Mouse (Mus musculus): Measurements from ENCODE around the gene Hist1h4a. TPM values are rescaled to one million over a fixed set of nuclear protein-coding genes. Genes with fewer than 3 reads are reported as not detected.

The Hist1h4a gene
- total RNA-seq, 2 experiments from 2014 or later: 15.4 to 211 TPM

GRCm38 (mm10) chr13:23760240-23760971, 624 bp downstream of the Hist1h4a start:
- ATAC-seq (replicated peaks; ENCODE audit: low FRiP score, poor library complexity, severe bottlenecking): no peak

GRCm38 (mm10) chr13:23759916-23760239, 1.2 kb downstream of the Hist1h4a start:
- ATAC-seq (replicated peaks; ENCODE audit: low FRiP score, poor library complexity, severe bottlenecking): no peak

DNA sequence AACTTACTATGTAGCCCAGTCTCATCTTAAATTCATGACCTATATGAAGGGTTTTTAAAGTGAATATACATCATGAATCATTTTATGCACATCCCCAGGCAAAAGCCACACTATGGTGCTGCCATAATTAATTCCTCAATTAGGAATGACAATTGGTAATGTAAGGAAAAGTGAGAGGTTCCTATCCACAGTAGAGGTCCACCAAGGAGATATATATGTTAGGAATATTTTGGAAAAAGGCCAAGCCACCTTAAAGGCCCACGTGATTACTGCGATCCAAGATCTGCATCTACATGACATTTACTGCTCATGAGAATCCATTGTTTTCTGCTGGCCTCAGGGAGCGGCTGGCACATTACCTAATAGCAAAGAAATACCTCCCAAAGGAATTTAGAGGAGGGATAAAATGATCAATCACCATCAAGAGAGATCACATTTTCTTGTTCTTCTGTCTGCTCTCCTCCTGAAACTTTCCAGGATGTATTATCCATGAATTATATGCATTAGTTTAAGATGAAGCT, 1.7 kb downstream of the Hist1h4a start:
- no peak for ATAC-seq (replicated peaks; ENCODE audit: low FRiP score, poor library complexity, severe bottlenecking)

GRCm38 (mm10) chr13:23757921-23758320, 3.1 kb downstream of the Hist1h4a start:
- no peak for ATAC-seq (replicated peaks; ENCODE audit: low FRiP score, poor library complexity, severe bottlenecking)

DNA sequence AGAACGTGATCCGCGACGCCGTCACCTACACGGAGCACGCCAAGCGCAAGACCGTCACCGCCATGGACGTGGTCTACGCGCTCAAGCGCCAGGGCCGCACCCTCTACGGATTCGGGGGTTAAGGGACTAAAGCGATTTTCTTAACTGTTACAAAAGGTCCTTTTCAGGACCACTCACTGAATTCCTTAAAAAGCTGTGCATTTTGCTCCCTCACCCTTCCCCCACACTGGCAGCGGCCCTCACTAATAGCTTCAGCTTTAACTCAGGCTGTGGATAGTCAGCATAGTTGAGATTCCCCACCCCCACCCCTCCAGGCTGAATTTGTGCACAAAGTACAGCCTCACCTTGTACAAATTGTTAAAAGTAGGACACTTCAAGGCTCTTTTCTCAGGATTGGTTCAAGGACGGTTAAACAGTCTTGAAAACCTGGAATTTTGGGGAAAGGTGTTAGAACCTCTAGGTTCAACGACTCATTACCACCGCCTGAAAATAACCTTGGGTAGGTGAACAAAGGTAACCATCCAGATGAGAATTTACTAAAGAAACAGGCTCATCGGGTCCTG, 3.7 kb downstream of the Hist1h4a start:
- ATAC-seq (replicated peaks; ENCODE audit: low FRiP score, poor library complexity, severe bottlenecking): peak; percentile 32

GRCm38 (mm10) chr13:23756790-23757189, 4.2 kb downstream of the Hist1h4a start, which contains the start of gene Hist1h4b:
TSS of gene Hist1h4b (plus strand) at chr13:23757013.
- peak; percentile 61 for ATAC-seq (replicated peaks; ENCODE audit: low FRiP score, poor library complexity, severe bottlenecking)

GRCm38 (mm10) chr13:23755000-23755399, 6.0 kb downstream of the Hist1h4a start:
- ATAC-seq (replicated peaks; ENCODE audit: low FRiP score, poor library complexity, severe bottlenecking): no peak

GRCm38 (mm10) chr13:23753314-23754078, 7.5 kb downstream of the Hist1h4a start:
- no peak for ATAC-seq (replicated peaks; ENCODE audit: low FRiP score, poor library complexity, severe bottlenecking)

DNA sequence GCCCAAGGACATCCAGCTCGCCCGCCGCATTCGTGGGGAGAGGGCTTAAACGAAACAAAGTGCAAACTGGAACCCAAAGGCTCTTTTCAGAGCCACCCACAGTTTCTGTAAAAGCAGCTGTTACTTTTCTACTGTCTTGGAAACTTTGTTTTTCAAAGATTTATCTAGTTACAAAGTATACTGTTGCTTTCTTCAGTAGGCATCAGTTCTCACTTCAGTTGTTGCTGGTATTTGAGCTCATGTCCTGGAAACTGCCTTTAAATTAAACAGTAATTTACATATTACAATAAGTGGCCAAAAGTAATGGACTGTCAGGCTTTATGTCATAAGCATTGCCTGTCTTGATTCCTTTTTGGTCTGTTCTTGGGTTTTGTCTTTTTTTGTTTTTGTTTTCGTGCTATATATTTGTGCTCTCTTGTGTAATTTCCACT, 8.3 kb downstream of the Hist1h4a start:
- ATAC-seq (replicated peaks; ENCODE audit: low FRiP score, poor library complexity, severe bottlenecking): no peak

DNA sequence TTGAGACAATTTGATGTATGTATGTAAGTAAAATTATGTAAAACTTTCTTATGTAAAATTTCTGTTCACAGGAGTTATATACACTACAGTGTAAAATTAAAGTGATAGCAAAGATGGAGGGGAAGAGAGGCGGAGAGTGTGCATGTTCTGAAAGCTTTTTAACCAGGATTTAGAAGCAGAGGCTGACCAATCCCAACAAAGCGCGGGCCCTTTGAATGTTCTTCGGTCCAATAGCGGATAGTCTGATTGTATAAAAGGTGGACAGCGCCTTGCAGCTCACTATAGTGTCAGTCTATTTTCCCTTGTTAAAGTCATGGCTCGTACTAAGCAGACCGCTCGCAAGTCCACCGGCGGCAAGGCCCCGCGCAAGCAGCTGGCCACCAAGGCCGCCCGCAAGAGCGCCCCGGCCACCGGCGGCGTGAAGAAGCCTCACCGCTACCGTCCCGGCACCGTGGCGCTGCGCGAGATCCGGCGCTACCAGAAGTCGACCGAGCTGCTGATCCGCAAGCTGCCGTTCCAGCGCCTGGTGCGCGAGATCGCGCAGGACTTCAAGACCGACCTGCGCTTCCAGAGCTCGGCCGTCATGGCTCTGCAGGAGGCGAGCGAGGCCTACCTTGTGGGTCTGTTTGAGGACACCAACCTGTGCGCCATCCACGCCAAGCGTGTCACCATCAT, 8.8 kb downstream of the Hist1h4a start, which contains the start of gene Hist1h3b:
Gene Hist1h3b (plus strand): TSS at position 201 of the 675 bp plus-strand sequence.
- peak; percentile 67 for ATAC-seq (replicated peaks; ENCODE audit: low FRiP score, poor library complexity, severe bottlenecking)

GRCm38 (mm10) chr13:23751478-23751956, 9.5 kb downstream of the Hist1h4a start:
- peak; percentile 13; the same call in 1 of the 2 replicates for ATAC-seq (replicated peaks; ENCODE audit: low FRiP score, poor library complexity, severe bottlenecking)

DNA sequence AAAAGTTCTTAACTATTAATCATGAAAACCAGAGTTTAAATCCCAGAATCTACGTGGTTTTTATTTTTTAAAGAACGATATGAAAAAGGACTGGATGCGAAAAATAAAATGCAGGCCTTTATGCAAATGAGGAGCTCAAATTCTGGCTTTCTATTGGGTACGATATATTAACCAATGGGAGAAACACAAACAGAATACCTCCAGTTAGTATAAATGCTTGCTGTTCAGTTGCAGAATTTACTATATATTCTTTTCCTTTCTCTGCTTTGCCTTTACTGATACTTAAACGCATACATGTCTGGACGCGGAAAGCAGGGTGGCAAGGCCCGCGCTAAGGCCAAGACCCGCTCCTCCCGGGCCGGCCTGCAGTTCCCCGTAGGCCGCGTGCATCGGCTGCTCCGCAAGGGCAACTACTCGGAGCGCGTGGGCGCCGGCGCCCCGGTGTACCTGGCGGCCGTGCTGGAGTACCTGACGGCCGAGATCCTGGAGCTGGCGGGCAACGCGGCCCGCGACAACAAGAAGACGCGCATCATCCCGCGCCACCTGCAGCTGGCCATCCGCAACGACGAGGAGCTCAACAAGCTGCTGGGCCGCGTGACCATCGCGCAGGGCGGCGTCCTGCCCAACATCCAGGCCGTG, 10.1 kb downstream of the Hist1h4a start, which contains the start of gene Hist1h2ab:
Gene Hist1h2ab (plus strand): TSS at position 288 of the 639 bp plus-strand sequence.
- ATAC-seq (replicated peaks; ENCODE audit: low FRiP score, poor library complexity, severe bottlenecking): peak; percentile 63

DNA sequence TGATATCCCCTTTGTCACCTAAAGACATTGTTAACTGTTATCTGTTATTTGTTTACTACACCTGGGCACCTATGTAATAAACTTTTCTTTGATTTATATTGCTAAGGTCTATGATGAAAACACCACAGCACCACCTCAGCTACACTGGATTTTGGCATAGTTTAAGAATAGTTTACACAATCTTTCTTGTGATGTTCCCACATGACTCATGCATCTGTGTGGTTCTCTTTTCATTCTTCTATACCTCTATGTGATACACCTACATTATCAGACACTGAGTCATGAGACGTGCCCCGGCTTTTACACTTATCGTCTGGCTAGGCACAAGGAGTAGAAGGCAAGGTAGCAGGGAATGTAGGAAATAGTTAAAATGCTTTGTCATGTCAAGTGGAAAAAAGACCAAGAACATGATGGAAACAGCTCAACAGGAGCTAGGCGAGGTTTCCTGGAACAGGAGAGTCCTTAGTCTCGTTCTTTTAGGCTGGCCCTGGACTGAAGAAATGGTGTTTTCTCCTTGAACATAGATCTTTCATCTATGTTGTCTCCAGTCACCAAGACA, 11.4 kb downstream of the Hist1h4a start:
- no peak for ATAC-seq (replicated peaks; ENCODE audit: low FRiP score, poor library complexity, severe bottlenecking)

DNA sequence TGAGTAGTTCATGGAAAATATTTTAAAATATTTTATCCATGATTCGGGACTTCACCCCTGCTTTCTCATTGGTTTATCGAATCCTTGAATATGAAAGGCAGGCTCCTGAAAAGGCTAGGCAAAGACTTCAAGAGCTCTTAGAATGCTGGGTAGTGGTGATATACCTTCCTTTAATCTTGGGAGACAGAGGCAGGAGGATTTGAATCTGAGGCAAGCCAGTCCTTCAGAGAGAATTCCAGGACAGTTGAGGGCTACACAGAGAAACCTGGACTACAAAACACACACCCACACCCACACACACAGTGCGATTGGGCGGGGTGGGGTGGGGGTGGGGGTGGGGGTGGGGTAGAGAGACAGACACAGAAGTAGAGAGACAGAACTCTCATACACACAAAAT, 13.1 kb downstream of the Hist1h4a start:
- no peak for ATAC-seq (replicated peaks; ENCODE audit: low FRiP score, poor library complexity, severe bottlenecking)

DNA sequence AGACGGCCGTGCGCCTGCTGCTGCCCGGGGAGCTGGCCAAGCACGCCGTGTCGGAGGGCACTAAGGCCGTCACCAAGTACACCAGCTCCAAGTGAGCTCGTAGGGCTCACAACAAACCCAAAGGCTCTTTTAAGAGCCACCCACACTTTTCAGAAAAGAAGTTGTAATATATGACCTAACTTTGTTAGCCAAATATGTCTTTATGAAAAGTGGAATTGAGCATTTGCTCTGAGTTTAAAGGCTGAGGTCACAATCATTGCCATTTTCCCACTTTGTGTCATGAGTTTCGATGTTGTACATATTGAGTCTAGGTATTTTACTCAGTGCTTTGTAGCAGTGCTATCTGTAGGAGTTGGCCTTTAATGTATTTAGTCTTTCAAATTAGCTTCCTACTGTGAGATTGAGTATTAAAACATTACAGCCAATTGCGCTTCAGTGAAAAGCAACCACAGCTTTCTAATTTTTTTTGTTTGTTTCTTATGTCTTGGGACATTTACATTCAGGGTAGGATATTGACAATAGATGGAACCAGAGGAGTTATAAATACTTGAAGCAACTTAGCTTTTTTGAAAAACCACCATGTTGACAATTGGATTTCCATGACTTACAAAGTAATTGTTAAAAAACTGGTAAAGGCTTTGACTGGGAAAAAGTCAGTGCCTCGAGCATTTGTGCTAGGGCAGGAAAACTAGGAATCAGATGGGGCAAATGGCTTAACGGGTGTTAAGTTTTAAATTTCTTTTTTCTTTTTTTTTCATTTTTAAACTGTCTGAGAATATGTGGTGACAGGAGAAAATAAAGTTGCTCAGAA, 13.7 kb downstream of the Hist1h4a start:
- 0 out of 2 replicates have a peak, but pooled peaks have one; percentile 9 for ATAC-seq (replicated peaks; ENCODE audit: low FRiP score, poor library complexity, severe bottlenecking)

GRCm38 (mm10) chr13:23746201-23747080, 14.6 kb downstream of the Hist1h4a start, which contains the start of gene Hist1h2bb:
TSS of gene Hist1h2bb (plus strand) at chr13:23746734.
- peak; percentile 76 for ATAC-seq (replicated peaks; ENCODE audit: low FRiP score, poor library complexity, severe bottlenecking)

Measured in erythroblast, adult 5-6 weeks (primary cell).